Mouse (Mus musculus): ENCODE measurements at regions not wholly inside any gene's neighbourhood (a gene's known extent, or its start where the extent isn't known, plus 50 kb on each side); places are given as distances from the start of the nearest gene placed in this dataset.

- no peak for DNase-seq (ENCODE audit: extremely low read depth, low read depth, low spot score)
Measured at GRCm38 (mm10) chr16:93533205-93533604, 70.7 kb downstream of the Setd4 start.

- no peak for DNase-seq (ENCODE audit: extremely low read depth, low read depth, low spot score)
Measured at GRCm38 (mm10) chr16:93531937-93532336, 71.9 kb downstream of the Setd4 start.

GRCm38 (mm10) chr16:93522485-93522884 is 81.4 kb downstream of the Setd4 start:
- DNase-seq (ENCODE audit: extremely low read depth, low read depth, low spot score) = no peak

GRCm38 (mm10) chr16:93520481-93520880 is 83.4 kb downstream of the Setd4 start:
- DNase-seq (ENCODE audit: extremely low read depth, low read depth, low spot score) = no peak

GRCm38 (mm10) chr16:93518620-93519019 is 85.2 kb downstream of the Setd4 start:
- DNase-seq (ENCODE audit: extremely low read depth, low read depth, low spot score) = no peak

GRCm38 (mm10) chr16:93516793-93517192 is 87.1 kb downstream of the Setd4 start:
- no peak for DNase-seq (ENCODE audit: extremely low read depth, low read depth, low spot score)

GRCm38 (mm10) chr16:93515456-93515941 is 88.4 kb downstream of the Setd4 start:
- DNase-seq (ENCODE audit: extremely low read depth, low read depth, low spot score) = no peak

GRCm38 (mm10) chr16:93513616-93514041 is 90.2 kb downstream of the Setd4 start:
- DNase-seq (ENCODE audit: extremely low read depth, low read depth, low spot score) = peak; percentile 91

GRCm38 (mm10) chr16:93511988-93512387 is 91.9 kb downstream of the Setd4 start:
- no peak for DNase-seq (ENCODE audit: extremely low read depth, low read depth, low spot score)

- no peak for DNase-seq (ENCODE audit: extremely low read depth, low read depth, low spot score)
Measured at GRCm38 (mm10) chr16:93511517-93511916, 92.3 kb downstream of the Setd4 start.

GRCm38 (mm10) chr16:93498800-93499199 is 105.1 kb downstream of the Setd4 start:
- no peak for DNase-seq (ENCODE audit: extremely low read depth, low read depth, low spot score)

GRCm38 (mm10) chr16:93493337-93494002 is 110.4 kb downstream of the Setd4 start:
- no peak for DNase-seq (ENCODE audit: extremely low read depth, low read depth, low spot score)

GRCm38 (mm10) chr16:93486646-93487550 is 117.0 kb downstream of the Setd4 start:
- DNase-seq (ENCODE audit: extremely low read depth, low read depth, low spot score) = no peak

GRCm38 (mm10) chr16:93469957-93470356 is 133.9 kb downstream of the Setd4 start:
- no peak for DNase-seq (ENCODE audit: extremely low read depth, low read depth, low spot score)

- DNase-seq (ENCODE audit: extremely low read depth, low read depth, low spot score) = no peak
Measured at GRCm38 (mm10) chr16:93465741-93466140, 138.1 kb downstream of the Setd4 start.

- DNase-seq (ENCODE audit: extremely low read depth, low read depth, low spot score) = no peak
Measured at GRCm38 (mm10) chr16:93464898-93465297, 139.0 kb downstream of the Setd4 start.

- DNase-seq (ENCODE audit: extremely low read depth, low read depth, low spot score) = no peak
Measured at GRCm38 (mm10) chr16:93463405-93463804, 140.5 kb downstream of the Setd4 start.

GRCm38 (mm10) chr16:93462286-93462610 is 141.6 kb downstream of the Setd4 start:
- no peak for DNase-seq (ENCODE audit: extremely low read depth, low read depth, low spot score)

- DNase-seq (ENCODE audit: extremely low read depth, low read depth, low spot score) = no peak
Measured at GRCm38 (mm10) chr16:93461406-93462285, 142.2 kb downstream of the Setd4 start.

- DNase-seq (ENCODE audit: extremely low read depth, low read depth, low spot score) = no peak
Measured at GRCm38 (mm10) chr16:93459497-93460240, 144.2 kb downstream of the Setd4 start.
